Mouse (Mus musculus) Muller cell, postnatal 12 days (primary cell): Measurements from ENCODE around the gene Sytl5.

Source experiments
- DNase-seq: peaks from one replicate; pipeline ENCODE4 v3.0.0-alpha.2; 2015; ENCODE audit errors: inconsistent ontology term

Sytl5 gene

DNA sequence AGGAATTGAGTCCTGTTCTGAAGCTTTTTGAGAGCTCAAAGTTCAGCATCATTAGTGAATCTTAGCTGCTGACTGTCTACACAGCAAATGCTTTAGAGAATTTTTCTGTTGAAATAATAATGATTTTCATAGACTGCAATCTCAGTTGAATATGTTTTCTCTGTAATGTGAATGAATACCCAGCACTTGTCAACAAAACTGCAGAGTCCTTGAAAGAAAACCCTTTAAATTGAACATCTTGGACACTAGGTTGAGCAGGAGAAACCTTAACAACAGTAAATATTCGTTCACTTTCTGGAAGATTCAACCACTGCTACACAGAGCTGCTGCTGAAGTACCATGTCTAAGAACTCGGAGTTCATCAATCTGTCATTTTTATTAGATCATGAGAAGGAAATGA, at the start of gene Sytl5:
Gene Sytl5 (plus strand): TSS at position 301 of the 400 bp plus-strand sequence.
- DNase-seq, result no peak

DNA sequence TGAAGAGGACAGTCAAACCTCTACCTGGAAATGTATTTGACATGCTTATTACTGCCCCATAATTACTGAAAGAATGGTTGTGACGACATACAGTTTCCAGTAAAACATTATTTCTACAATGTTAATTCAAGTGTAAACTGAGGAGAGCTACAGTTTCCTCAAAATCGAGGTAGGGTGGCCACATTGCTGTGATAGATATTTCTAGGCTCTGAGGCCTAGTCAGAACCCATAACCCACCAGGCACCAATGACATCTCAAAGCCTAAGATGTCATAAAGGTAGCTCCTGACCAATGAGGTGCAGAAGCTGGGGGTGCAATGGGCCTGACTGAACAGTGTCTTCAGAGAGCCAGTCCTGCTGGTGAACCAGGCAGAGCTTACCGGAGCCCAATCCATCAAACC, 38.8 kb upstream of the Sytl5 start, which contains the start of gene Hypm:
Gene Hypm (plus strand): TSS at position 301 of the 400 bp plus-strand sequence.
- no peak for DNase-seq

DNA sequence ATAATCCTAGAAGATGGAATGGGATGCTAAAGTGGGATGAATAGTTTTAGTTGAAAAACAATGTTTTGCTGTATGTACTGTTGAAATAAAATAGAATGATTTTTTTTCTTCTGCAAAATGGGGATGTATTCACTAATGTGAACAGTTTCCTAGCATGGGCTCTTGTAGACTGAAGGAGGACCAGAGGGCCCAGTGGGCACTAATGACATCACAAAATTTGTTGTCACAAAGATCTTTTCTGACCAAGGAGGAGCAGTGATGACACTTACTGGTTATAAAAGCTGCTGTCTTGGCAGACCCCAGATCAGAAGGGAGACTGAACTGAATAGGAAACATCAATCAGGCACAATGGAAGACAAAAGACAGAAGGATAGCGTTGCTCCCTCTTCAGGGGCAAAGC, 36.0 kb upstream of the Sytl5 start, which contains the start of gene H2al3:
Gene H2al3 (plus strand): TSS at position 301 of the 400 bp plus-strand sequence.
- DNase-seq, result no peak

DNA sequence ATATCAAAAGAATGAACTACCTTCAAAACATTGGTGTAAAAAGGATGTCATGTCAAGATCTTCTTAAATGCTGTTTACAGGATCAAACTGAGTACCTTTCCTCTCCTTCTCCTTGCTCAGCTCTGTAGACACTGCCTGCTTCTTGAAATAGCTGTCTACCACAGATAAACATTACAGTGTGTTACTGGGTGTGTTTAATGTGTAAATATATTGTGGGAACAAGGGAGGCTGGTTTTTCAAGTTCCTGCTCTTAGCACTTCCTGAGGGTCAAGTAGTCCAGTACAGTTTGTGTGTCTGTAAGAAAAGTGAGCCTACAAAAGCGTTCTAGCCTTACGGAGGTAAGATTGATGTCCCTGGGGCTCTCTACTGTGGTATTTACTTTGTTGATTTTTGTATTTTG, 23.6 kb upstream of the Sytl5 start:
- DNase-seq, result no peak

DNA sequence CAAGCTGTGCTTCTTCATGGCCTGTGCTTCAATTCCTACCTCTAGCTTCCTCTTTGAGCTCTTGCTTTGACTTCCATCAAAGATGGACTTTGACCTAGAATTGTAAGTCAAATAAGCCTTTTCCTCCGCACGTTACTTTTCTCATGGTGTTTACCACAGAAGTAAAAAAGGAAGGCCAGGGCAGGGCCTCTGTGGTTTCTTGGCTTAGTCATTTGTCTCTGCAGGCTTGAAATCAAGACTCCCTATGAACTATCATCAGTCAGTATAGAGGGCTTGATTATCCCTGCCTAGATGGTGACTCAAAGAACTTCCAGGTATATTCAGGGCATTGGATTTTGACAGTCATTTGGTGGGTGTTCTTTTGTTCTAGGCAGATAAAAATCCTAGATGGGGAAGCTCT, 9.9 kb upstream of the Sytl5 start:
- no peak for DNase-seq

DNA sequence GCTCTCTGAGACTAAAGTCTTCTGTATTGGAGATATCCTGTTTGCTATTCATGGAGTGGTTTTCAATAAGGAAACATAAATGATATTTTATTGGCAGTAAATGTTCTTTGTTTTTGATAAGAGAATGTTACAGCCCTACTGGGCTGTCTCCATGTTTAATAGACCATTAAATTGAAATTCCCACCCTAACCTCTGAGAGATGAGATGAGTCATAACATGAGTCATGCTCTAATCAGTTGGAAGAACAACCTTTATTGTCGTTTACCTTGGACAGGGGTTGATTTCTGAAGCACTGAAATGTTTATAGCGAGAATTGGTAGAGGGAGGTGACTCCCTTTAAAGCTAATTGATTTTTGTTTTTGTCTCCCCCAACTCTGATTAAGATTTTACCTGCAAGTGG, 24.1 kb downstream of the Sytl5 start:
- peak; percentile 57 for DNase-seq

DNA sequence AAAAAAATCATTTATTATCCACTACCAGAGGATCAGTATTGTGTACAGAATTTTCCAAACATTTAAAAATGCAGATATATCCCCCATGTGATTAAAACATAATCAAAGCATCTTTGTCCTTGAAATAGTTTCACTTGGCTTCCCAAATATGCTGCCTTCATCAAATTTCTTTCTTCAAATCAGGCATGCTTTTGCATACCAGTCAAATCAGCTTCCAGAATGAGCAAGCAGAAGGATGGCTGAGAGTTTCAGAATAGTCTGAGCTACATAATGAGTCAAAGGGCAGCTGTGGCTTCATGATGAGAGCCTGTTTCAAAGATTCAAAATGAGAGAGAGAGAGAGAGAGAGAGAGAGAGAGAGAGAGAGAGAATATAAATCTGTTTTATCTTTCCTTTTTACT, 48.4 kb downstream of the Sytl5 start:
- peak; percentile 67 for DNase-seq

DNA sequence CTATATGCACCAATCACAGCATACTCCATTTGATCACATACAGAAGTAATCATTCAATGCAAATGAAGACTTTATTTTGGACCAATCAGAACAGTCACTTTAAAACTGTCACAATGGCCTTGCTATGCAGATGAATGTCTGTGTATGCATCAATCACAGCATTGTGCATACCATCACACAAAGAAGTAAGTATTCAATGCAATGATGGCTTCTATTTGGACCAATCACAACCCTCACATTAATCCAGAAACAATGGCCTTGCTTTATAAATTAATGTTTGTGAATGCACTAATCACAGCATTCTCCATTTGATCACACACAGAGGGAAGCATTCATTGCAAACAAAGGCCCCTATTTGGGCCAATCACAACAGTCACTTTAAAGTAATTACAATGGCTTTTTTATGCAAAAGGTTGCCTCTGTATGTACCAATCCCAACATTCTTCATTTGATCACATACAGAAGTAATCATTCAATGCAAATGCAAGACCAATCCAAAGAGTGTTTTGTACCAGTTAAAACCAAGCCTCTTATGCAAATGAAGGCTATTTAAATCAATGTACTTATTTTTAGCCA, 98.8 kb downstream of the Sytl5 start:
- DNase-seq, result no peak

DNA sequence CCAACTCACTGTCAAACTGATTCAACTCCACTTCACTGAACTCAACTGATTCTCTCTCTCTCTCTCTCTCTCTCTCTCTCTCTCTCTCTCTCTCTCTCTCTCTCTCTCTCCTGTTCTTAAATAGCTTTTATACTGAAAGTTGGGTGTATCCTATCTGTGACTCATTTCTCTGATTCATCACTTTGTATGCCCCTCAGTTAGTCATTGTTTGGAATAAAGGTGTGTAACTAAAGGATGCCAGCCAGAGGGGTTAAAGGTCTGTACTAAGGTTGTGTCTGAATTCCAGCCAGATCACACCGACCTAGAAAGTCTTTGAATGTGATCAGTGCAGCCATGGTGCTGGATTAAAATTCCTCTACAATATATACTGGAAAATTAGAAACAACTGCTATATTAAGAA, 115.3 kb downstream of the Sytl5 start:
- peak; percentile 8 for DNase-seq

DNA sequence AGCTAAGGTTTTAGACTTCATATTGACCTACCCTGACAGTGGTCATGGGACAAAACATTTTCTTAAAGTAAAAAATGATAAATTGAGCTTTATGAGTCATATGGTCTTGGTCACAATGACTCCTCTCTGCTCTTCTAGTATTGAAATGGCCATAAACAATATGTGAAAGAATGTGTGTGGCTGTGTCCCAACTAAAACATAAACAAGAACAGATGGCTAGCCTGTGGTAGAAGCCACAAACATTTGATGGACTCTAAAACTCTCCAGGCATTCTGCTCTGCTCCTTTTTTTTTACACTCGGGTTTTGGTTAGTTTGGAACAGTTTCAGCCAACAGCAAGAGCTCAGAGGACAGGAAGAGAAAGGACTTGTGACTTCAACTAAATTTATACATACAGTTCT, 120.5 kb downstream of the Sytl5 start:
- DNase-seq, result peak; percentile 62

DNA sequence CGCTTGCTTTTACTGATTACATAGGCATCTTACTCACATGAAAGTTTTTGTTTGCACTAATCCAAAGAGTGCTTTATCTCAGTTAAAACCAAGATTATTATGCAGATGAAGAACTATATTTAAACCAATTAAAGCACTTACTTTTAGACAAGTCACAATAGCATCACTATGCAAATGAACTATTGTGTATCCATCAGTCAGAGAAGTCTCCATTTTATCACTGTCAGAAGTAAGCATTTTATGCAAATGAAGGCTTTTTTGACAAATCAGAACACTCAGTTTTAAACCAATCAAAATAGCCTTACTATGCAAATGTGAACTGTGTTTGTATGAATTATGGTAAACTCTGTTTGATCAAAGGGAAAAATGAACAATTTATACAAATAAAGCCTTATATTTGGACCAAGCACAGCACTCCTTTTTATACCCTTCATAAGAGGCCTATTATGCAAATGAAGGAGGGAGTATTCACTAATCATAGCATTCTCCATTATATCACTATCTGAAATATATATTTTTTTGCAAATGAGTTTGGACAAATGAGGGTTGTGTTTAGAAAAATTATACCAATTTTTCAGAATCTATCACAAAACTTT, 122.4 kb downstream of the Sytl5 start:
- DNase-seq, result no peak

DNA sequence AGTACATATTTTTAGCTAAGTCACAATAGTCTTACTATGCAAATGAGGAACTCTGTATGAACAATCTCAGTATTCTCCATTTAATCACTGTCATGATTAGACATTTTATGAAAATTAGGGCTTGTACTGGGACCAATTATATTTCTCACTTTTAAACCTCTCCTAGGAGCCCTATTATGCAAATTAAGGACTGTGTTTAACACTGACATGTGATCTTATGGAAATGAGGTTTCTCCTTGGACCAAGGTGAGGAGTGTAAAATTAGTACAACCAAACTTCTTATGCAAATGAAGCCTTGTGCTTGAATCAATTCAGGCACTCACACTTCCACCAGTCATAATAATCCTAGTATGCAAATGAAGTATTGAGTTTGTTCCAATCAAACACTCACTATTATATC, 124.8 kb downstream of the Sytl5 start:
- DNase-seq, result no peak

DNA sequence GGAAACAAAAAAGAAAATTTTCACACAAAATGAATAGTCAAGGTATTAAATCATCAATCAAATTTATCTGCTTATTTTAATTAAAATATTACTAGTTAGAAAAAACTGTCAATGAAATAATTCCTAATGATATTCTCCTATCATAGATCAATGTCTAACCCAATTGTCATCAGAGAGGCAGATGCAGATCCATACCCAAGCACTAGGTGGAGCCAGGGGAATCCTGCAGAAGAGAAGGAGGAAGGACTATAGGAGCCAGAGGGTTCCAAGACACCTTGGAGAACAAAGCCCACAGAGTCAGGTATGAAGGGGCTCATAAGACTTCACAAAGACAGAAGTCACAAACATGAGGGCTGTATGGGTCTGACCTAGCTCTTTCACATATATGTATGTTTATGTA, 149.2 kb downstream of the Sytl5 start:
- no peak for DNase-seq
